Mouse (Mus musculus) ES-E14 (cell line): Measurements from ENCODE around the gene Sesn2. TPM values are rescaled to one million over a fixed set of nuclear protein-coding genes. Genes with fewer than 3 reads are reported as not detected.

Experiments
- DNase-seq: peaks from one replicate; pipeline ENCODE4 v3.0.0-alpha.2; 2013; ENCODE audit warnings: low read depth, low spot score
- H3K27ac ChIP-seq: 2 replicates; pipeline ENCODE4 v1.5.1; 2012; ENCODE audit warnings: low read depth, mild to moderate bottlenecking, low read length, moderate library complexity, mixed read lengths; ENCODE audit not compliant: poor library complexity, insufficient read depth, severe bottlenecking
- H3K36me3 ChIP-seq: 2 replicates; pipeline ENCODE4 v1.6.1; 2012; ENCODE audit warnings: mild to moderate bottlenecking, low read length, moderate library complexity, mixed read lengths; ENCODE audit not compliant: control insufficient read depth, poor library complexity, insufficient read depth, severe bottlenecking
- H3K4me1 ChIP-seq, 2 experiments: fragments of 150-350 bp in 1 of 2; sonication (generic) in 1 of 2; 2 replicates each; pipeline ENCODE4 v1.6.1; 2012; ENCODE audit warnings: low read length in 2 of 2, mild to moderate bottlenecking in 1 of 2, mixed read lengths in 1 of 2; ENCODE audit not compliant: control insufficient read depth in 2 of 2, insufficient read depth in 2 of 2, poor library complexity in 1 of 2
- H3K4me3 ChIP-seq, 2 experiments: fragments of 150-350 bp in 1 of 2; sonication (generic) in 1 of 2; 2 replicates each; pipeline ENCODE4 v1.5.1; 2012; ENCODE audit warnings: low read length in 2 of 2, low read depth in 1 of 2, mild to moderate bottlenecking in 1 of 2, mixed read lengths in 1 of 2; ENCODE audit not compliant: insufficient read depth in 1 of 2, poor library complexity in 1 of 2, severe bottlenecking in 1 of 2
- H3K9ac ChIP-seq: 2 replicates; pipeline ENCODE4 v1.6.1; 2012; ENCODE audit warnings: low read depth, mild to moderate bottlenecking, low read length, mixed read lengths; ENCODE audit not compliant: poor library complexity, insufficient read depth, severe bottlenecking
- H3K9me3 ChIP-seq: fragments of 150-350 bp; sonication (generic); 2 replicates; pipeline ENCODE4 v1.6.1; 2012; ENCODE audit warnings: low read depth, mild to moderate bottlenecking, low read length; ENCODE audit not compliant: control insufficient read depth, insufficient read depth
- CHD2 ChIP-seq: IDR thresholded peaks from 2 replicates; pipeline ENCODE4 v1.6.1; 2014; ENCODE audit warnings: mild to moderate bottlenecking, low read depth, low read length, inconsistent platforms
- HCFC1 ChIP-seq: IDR thresholded peaks from 2 replicates; pipeline ENCODE4 v1.6.1; 2012; ENCODE audit warnings: low read length, inconsistent platforms, borderline replicate concordance; ENCODE audit not compliant: insufficient read depth
- MAFK ChIP-seq: IDR thresholded peaks from 2 replicates; pipeline ENCODE4 v1.6.1; 2014; ENCODE audit warnings: mild to moderate bottlenecking, low read depth, low read length, inconsistent platforms; ENCODE audit not compliant: insufficient read depth
- ZC3H11A ChIP-seq: IDR thresholded peaks from 2 replicates; pipeline ENCODE4 v1.6.1; 2012; ENCODE audit warnings: low read depth, mild to moderate bottlenecking, inconsistent platforms, low read length, borderline replicate concordance
- ZNF384 ChIP-seq: IDR thresholded peaks from 2 replicates; pipeline ENCODE4 v1.6.1; 2012; ENCODE audit warnings: low read depth, low read length, inconsistent platforms
- in situ Hi-C, 2 experiments: fragments of 600-800 bp; cut with MboI; formaldehyde crosslinking; loops; one replicate each; pipeline ENCODE4 v1.15.1; 2025; ENCODE audit warnings: low sequenced_read_pairs in 2 of 2, inconsistent platforms in 1 of 2; ENCODE audit not compliant: unreplicated experiment in 2 of 2
- total RNA-seq: library from RNA; depleted of rRNA; stranded (reverse); fragments of 300-350 nt; gene quantifications from 2 replicates; pipeline ENCODE4 v1.2.3, GENCODE M21; 2012

Gene Sesn2
- total RNA-seq, 1 experiment, result 75.8 TPM

- peak; percentile 95 for DNase-seq
- H3K9ac ChIP-seq, result peak within 1 kb of the TSS; percentile 89
- peak within 1 kb of the TSS; percentile 85 for H3K27ac ChIP-seq
- H3K4me1 ChIP-seq, result peaks cover 7 to 8% of the 10 kb centered on the region in 2 experiments
- in situ Hi-C loops, result no loop called here
- no peak for TF ChIP-seq ZNF384
- no peak for TF ChIP-seq ZC3H11A
- TF ChIP-seq CHD2, result peak; percentile 71; the same call in 1 of the 2 replicates
- no peak for TF ChIP-seq MAFK
- TF ChIP-seq HCFC1, result peak; percentile 58; the same call in 1 of the 2 replicates
- H3K9me3 ChIP-seq, result no peaks in the 10 kb centered on the region
- peaks cover 12% of the 10 kb centered on the region; the same call in 1 of the 2 replicates for H3K36me3 ChIP-seq
- H3K4me3 ChIP-seq, result peak within 1 kb of the TSS; percentile 77 to 97
Observed at GRCm38 (mm10) chr4:132532981-132533916, 22.9 kb upstream of the Sesn2 start, which contains the start of gene Atpif1. Gene Atpif1 (minus strand): TSS chr4:132533659.

- Histone ChIP-seq H3K4me1 (peaks cover 7 to 8% of the 10 kb centered on the region in 2 experiments), H3K9ac (peak overlapping the region; percentile 89), H3K9me3 (no peaks in the 10 kb centered on the region), H3K4me3 (peak overlapping the region; percentile 77 to 97), H3K36me3 (peaks cover 12% of the 10 kb centered on the region; the same call in 1 of the 2 replicates), H3K27ac (peak overlapping the region; percentile 85)
- in situ Hi-C loops, result no loop called here
- TF ChIP-seq ZC3H11A (no peak), HCFC1 (no peak), MAFK (no peak), ZNF384 (no peak), CHD2 (no peak)
- DNase-seq, result no peak
Observed at GRCm38 (mm10) chr4:132532496-132532895, 22.2 kb upstream of the Sesn2 start.

DNA sequence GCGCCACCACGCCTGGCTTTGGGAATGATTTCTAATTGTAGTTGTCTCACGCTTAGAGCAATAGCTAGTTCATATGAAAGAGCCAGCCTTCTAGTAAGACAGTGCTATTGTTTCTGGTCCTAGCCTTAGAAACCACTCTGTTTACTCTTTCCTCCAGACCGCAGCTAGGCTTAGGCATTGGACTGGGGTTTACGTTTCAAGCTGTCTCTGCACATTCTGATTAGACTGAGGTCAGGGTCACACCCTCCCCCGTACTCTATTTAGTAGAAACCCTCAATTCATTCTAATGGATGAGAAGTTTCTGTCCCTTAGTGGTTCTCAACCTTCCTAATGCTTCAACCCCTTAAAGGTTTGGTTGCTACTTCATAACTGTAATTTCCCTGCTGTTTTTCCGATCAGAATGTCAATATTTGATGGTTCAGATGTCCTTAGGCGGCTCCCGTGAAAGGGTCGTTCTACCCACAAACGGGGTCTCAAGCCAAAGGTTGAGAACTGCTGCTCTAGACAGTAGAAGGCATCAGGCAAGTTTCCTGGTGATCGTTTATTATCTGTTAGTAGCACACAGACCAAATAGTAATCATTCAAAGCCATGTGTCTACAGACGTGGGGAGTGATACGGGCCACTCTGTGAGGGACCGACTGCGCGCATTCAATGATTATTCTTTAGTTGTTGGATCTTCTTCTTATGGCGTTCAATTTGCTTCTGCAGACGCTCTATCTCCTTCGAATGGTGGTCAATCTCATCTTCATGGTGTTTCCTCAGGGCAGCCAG, 19.9 kb upstream of the Sesn2 start:
- Histone ChIP-seq H3K4me1 (peaks cover 6 to 8% of the 10 kb centered on the region in 2 experiments), H3K9me3 (no peaks in the 10 kb centered on the region), H3K4me3 (no peak overlapping the region), H3K9ac (no peak overlapping the region), H3K36me3 (peaks cover 9% of the 10 kb centered on the region; the same call in 1 of the 2 replicates), H3K27ac (no peak overlapping the region)
- DNase-seq, result no peak
- TF ChIP-seq ZNF384 (no peak), CHD2 (no peak), MAFK (no peak), ZC3H11A (no peak), HCFC1 (no peak)
- in situ Hi-C loops, result no loop called here

DNA sequence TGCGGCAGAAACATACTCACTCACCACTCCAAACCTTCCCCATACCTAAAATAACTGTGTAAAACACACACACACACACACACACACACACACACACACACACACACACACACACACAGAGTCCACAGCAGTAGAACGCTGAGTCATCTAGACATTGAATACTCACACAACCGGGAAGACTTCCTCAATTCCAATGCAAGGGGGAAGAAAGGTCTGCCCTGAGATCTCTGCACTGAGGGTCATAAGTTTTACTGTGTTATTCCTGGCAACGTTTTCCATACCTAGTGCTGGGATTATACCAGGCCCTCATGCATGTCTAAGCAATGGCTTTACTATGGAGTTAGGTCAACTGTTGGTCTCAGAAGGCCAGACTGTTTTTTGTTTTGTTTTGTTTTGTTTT, 19.0 kb upstream of the Sesn2 start:
- TF ChIP-seq ZNF384, result no peak
- TF ChIP-seq MAFK, result peak; percentile 57; the same call in 1 of the 2 replicates
- TF ChIP-seq CHD2, result no peak
- no peak for TF ChIP-seq ZC3H11A
- no peak for TF ChIP-seq HCFC1
- in situ Hi-C loops, result no loop called here
- Histone ChIP-seq H3K9me3 (no peaks in the 10 kb centered on the region), H3K4me3 (no peak overlapping the region), H3K36me3 (peaks cover 9% of the 10 kb centered on the region; the same call in 1 of the 2 replicates), H3K9ac (no peak overlapping the region), H3K27ac (no peak overlapping the region; the same call in 1 of the 2 replicates), H3K4me1 (peaks cover 7 to 9% of the 10 kb centered on the region in 2 experiments; a peak in 3 of 4 replicates)
- no peak for DNase-seq
